Mouse (Mus musculus) E14TG2a.4 (cell line): Measurements from ENCODE around the gene Fam110c.

Experiments used
- CTCF ChIP-seq: conservative IDR thresholded peaks from 2 replicates; pipeline ENCODE4 v1.5.1; 2014; ENCODE audit warnings: low read length
- POU5F1 ChIP-seq: IDR thresholded peaks from 2 replicates; pipeline ENCODE4 v1.6.1; 2014; ENCODE audit warnings: low read length, borderline replicate concordance

DNA sequence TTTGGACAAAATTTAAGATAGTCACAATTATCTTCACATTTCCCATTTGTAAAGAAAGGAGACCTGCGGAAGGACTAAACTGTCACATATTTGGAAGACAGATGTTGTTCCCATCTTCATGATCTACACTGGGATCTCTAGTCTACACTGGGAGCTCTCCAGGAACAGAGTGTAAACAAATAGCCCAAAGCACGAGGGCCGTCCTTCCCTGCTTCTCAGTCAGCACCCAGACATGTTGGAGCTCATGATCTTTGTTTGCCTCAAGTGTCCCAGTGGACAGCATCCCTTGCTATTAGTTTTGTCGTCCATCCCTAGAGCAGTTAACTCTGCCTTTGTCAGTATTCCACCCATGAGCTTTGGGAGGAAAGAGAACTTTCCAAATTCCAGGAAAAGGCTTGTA is 4.4 kb downstream of the Fam110c start:
- TF ChIP-seq CTCF (no peak), POU5F1 (no peak)
